Mouse (Mus musculus) intestine, postnatal 0 days (tissue): ENCODE results near the gene Dennd6a. TPM values are rescaled to one million over a fixed set of nuclear protein-coding genes. Genes with fewer than 3 reads are reported as not detected.
"Not testable (repeated sequence)": the region's sequence is repeated elsewhere in the genome, so short reads cannot be mapped to it uniquely, and the experiment has no call there.

ENCODE experiments used
- ATAC-seq: fragments of 200-750 bp; cut with Nextera tagmentation; 2 replicates; pipeline ENCODE4 v1.8.0; 2017; ENCODE audit warnings: mild to moderate bottlenecking, moderate TSS enrichment, moderate library complexity
- H3K27ac ChIP-seq: fragments of 300-500 bp; sonication (generic); 2 replicates; pipeline ENCODE4 v1.5.1; 2014; ENCODE audit warnings: mild to moderate bottlenecking, low read depth, low read length, moderate library complexity
- H3K27me3 ChIP-seq: fragments of 300-500 bp; sonication (generic); replicated peaks from 2 replicates; pipeline ENCODE4 v1.6.1; 2014; ENCODE audit warnings: low read length, mixed read lengths; ENCODE audit not compliant: control insufficient read depth, insufficient read depth
- H3K36me3 ChIP-seq: fragments of 300-500 bp; sonication (generic); 2 replicates; pipeline ENCODE4 v1.6.1; 2014; ENCODE audit warnings: mild to moderate bottlenecking, moderate library complexity; ENCODE audit not compliant: control insufficient read depth, insufficient read depth
- H3K4me1 ChIP-seq: fragments of 300-500 bp; sonication (generic); replicated peaks from 2 replicates; pipeline ENCODE4 v1.6.1; 2014; ENCODE audit warnings: antibody characterized with exemption, low read length, mixed read lengths; ENCODE audit not compliant: control insufficient read depth, insufficient read depth
- H3K4me2 ChIP-seq: fragments of 300-500 bp; sonication (generic); replicated peaks from 2 replicates; pipeline ENCODE4 v1.6.1; 2014; ENCODE audit warnings: low read depth, mild to moderate bottlenecking, moderate library complexity
- H3K4me3 ChIP-seq: fragments of 300-500 bp; sonication (generic); 2 replicates; pipeline ENCODE4 v1.5.1; 2014; ENCODE audit warnings: low read depth, low read length
- H3K9ac ChIP-seq: fragments of 300-500 bp; sonication (generic); 2 replicates; pipeline ENCODE4 v1.6.1; 2014; ENCODE audit warnings: mild to moderate bottlenecking, low read depth, low read length
- H3K9me3 ChIP-seq: fragments of 300-500 bp; sonication (generic); 2 replicates; pipeline ENCODE4 v1.6.1; 2016; ENCODE audit warnings: mixed run types; ENCODE audit not compliant: control insufficient read depth
- CTCF ChIP-seq: sonication (generic); IDR thresholded peaks from 2 replicates; pipeline ENCODE4 v1.5.1; 2016; ENCODE audit warnings: low read depth, mild to moderate bottlenecking, control low read depth, antibody characterized with exemption, moderate library complexity
- WGBS: fragments of 180-500 bp; shearing (Covaris S2); extraction: QIAGEN DNeasy Blood & Tissue Kit; methylation state at CpG from one replicate; pipeline ENCODE4 v1.1.7; 2014; 5-methylcytosine and 5-hydroxymethylcytosine counted together
- polyA plus RNA-seq: library from polyadenylated mRNA; unstranded; fragments of >200 nt; fragmentation: Nextera tagmentation; extraction: Ambion mirVana; gene quantifications from 2 replicates; pipeline ENCODE4 v1.2.1, GENCODE M21; 2015

Gene Dennd6a
- polyA plus RNA-seq, 1 experiment from 2014 or later = 31.6 TPM

DNA sequence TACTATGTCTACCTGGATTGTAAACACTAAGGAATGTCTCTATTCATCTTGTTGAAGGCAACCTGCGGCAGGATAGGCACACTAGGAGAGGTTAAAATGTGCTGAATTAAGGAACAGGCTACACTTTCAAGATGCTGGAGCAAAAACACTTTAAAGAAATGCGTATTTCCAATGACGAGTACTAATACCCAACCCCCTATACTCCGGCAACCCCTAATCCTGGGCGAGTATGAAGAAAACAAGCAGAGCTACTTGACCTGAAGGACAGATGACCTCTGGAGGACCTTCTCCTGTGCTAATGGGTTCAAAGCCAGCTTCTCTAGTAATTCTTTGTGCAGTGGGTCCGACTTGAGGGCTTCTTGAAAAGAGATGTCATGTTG is 94.3 kb downstream of the Dennd6a start:
- H3K9me3 ChIP-seq = no peaks in the 10 kb centered on the region
- peaks cover 15% of the 10 kb centered on the region for H3K36me3 ChIP-seq
- WGBS = 12% methylated on average over 6 of the region's 6 CpGs
- H3K4me3 ChIP-seq = peak overlapping the region; percentile 89
- H3K27me3 ChIP-seq = no peaks in the 10 kb centered on the region
- H3K9ac ChIP-seq = peak overlapping the region; percentile 81
- peaks cover 5% of the 10 kb centered on the region; the same call in 1 of the 2 replicates for H3K4me1 ChIP-seq
- TF ChIP-seq CTCF = no peak
- no peak for ATAC-seq
- H3K27ac ChIP-seq = peak overlapping the region; percentile 90; the same call in 1 of the 2 replicates
- H3K4me2 ChIP-seq = peak overlapping the region; percentile 94

GRCm38 (mm10) chr14:26668371-26669291 is 95.0 kb downstream of the Dennd6a start:
- H3K4me3 ChIP-seq = peak overlapping the region; percentile 89
- peaks cover 5% of the 10 kb centered on the region; the same call in 1 of the 2 replicates for H3K4me1 ChIP-seq
- WGBS = under 1% methylated on average over 73 of the region's 73 CpGs
- peak; percentile 26 for TF ChIP-seq CTCF
- no peaks in the 10 kb centered on the region for H3K9me3 ChIP-seq
- peaks cover 15% of the 10 kb centered on the region for H3K36me3 ChIP-seq
- ATAC-seq = peak; percentile 47
- H3K27ac ChIP-seq = peak overlapping the region; percentile 90
- H3K9ac ChIP-seq = peak overlapping the region; percentile 81
- H3K27me3 ChIP-seq = no peaks in the 10 kb centered on the region
- peak overlapping the region; percentile 94 for H3K4me2 ChIP-seq

DNA sequence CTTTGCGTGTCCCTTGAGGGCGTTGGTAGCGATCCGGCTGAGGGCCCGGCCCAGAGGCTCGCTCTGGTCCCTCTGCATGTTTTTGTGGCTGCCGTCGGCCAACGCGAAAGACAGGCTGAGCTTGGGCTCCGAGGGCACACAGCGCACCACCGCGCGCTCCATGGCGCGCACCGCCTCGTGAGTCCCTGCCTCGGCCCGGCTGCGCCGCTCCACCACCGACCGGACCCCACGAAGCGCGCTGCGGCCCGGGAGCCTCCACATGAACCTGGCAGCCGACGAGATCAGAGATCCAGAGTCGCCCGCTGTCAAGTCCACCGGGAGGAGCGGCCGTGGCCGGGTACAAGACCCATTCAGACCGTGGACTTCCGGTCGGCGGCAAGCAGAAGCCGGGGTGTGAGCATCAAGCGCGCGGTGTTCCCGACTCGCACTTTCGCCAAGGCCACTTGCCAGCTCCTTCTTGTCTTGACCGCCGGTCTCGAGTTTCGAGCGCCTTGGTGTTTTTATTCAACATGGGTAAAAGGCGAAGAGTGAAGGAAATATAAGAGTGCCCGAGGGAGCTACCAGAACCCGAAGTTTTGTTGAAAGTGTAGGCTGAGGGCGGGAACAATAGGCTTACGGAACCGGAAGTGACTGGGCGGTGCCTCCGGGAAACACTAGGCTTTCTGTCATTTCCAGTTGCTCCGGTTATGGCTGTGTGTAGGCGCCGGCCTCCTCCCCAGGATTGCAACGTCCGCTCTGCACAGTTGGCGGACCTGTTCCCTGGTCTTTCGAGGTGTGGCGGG is 95.8 kb downstream of the Dennd6a start, which contains the start of gene Pde12:
Pde12 (minus strand) TSS at position 592 of the 782 bp plus-strand sequence.
- H3K27ac ChIP-seq = peak within 1 kb of the TSS; percentile 90
- H3K4me2 ChIP-seq = peak within 1 kb of the TSS; percentile 94

DNA sequence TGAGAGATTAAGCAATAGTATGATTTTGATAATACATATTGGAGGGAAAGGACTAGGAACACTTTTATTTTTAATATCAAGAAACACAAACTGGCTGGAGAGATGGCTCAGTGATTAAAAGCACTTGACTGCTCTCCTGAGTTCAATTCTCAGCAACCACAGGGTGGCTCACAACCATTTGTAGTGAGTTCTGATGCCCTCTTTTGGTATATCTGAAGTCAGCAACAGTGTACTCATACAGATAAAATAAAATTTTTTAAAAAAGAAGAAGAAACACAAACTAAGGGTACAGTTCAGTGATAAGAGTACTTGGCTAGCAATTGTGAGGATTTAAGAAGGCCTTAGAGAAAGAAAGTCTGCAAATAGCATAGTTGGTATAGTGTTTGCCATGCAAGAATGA is 97.3 kb downstream of the Dennd6a start:
- Histone ChIP-seq H3K4me2 (no peak overlapping the region), H3K9ac (no peak overlapping the region), H3K4me3 (no peak overlapping the region), H3K27ac (no peak overlapping the region), H3K27me3 (no peaks in the 10 kb centered on the region), H3K9me3 (no peaks in the 10 kb centered on the region), H3K4me1 (peaks cover 5% of the 10 kb centered on the region; the same call in 1 of the 2 replicates), H3K36me3 (peaks cover 2% of the 10 kb centered on the region; the same call in 1 of the 2 replicates)
- peak; percentile 22; the same call in 1 of the 2 replicates for TF ChIP-seq CTCF
- no peak for ATAC-seq

More for the DNA sequence above, 95.8 kb downstream of the Dennd6a start, which contains the start of gene Pde12:
- WGBS = under 1% methylated on average over 70 of the region's 70 CpGs
- Histone ChIP-seq H3K4me1 (peaks cover 5% of the 10 kb centered on the region; the same call in 1 of the 2 replicates), H3K4me3 (peak within 1 kb of the TSS; percentile 89), H3K27me3 (no peaks in the 10 kb centered on the region), H3K9ac (peak within 1 kb of the TSS; percentile 81), H3K9me3 (no peaks in the 10 kb centered on the region), H3K36me3 (peaks cover 14% of the 10 kb centered on the region)
- peak; percentile 89 for ATAC-seq
- TF ChIP-seq CTCF = no peak

DNA sequence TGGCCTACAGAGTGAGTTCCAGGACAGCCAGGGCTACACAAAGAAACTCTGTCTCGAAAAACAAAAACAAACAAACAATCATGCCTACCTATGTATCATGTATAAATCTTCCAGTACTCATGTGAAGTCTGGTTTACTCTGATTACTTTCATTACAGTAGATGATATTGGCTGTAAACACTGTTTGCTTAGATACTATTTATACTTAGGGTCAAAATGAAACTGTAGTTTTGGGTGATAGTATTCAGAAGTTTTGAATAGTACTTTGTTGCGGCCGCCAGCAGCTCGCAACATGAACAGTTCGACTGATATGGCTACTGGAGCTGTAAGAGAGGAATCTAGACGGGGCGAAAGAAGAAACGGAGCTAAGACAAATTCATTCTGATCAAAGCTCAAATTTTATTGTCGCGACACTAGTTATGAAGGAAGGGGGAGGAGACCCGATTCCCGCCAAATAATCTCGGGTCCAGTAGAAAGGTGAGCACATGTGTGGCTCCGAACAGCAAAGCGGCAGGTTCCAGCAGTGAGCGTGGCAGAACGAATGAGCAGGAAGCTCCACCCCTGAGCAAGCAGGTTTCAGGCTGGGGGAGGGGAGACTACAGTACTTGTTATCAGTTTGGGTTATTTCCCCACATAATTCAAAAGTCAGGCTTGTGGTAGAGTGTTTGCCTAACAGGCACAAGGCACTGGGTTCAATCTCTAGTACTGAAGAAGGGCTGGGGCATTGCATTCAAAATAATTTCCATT is 98.4 kb downstream of the Dennd6a start:
- not testable (repeated sequence) for H3K36me3 ChIP-seq, H3K4me3 ChIP-seq, H3K27ac ChIP-seq, H3K4me1 ChIP-seq, H3K9ac ChIP-seq, H3K9me3 ChIP-seq, H3K27me3 ChIP-seq, ATAC-seq
- WGBS = 59% methylated on average over 17 of the region's 17 CpGs
- H3K4me2 ChIP-seq = peak overlapping the region; percentile 32; the same call in 1 of the 2 replicates

DNA sequence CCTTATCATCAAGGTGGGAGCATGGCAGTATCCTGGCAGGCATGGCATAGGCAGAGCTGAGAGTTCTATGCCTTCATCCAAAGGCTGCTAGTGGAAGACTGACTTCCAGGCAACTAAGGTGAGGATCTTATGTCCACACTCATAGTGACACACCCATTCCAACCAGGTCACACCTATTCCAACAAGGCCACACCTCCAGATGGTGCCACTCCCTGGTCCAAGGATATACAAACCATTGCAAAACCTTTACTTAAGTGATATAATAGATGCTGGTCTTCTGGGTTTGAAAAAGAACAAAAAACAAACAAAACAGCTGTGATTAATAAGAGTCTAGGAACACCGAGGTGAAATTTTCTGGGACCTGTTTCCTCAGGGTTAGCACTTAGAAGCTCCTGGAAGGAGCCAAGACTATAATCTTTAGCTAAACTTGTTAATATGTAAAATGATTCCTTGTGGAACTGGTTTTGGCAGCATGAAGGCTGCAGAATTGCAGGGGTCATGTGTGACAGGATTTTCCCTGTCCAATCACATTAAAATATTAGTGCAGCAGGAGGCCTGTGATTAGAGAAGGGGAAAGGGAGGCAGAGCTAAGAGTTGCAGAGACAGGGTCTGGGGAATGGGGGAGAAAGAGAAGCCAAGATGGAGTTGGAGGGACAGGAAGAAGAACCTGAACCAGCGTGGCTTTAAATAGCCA is 101.0 kb downstream of the Dennd6a start:
- not testable (repeated sequence) for H3K4me1 ChIP-seq, H3K27ac ChIP-seq, H3K4me3 ChIP-seq, H3K9ac ChIP-seq, H3K9me3 ChIP-seq, H3K4me2 ChIP-seq, H3K36me3 ChIP-seq, H3K27me3 ChIP-seq, ATAC-seq
- WGBS = 64% methylated on average over 2 of the region's 2 CpGs
